Mouse (Mus musculus) intestine, embryonic 14.5 days (tissue): Measurements from ENCODE around the gene Vwa3b. TPM values are rescaled to one million over a fixed set of nuclear protein-coding genes. Genes with fewer than 3 reads are reported as not detected.
A peak's percentile ranks its signal among the peaks of the same experiment; 100 is the strongest.

Source experiments
- ATAC-seq: fragments of 200-750 bp; cut with Nextera tagmentation; replicated peaks from 2 replicates; pipeline ENCODE4 v1.8.0; 2017; ENCODE audit warnings: low read depth, moderate number of reproducible peaks, moderate TSS enrichment, moderate library complexity; ENCODE audit not compliant: low FRiP score, low TSS enrichment
- DNase-seq: peaks from one replicate; pipeline ENCODE4 v3.0.0-alpha.2; 2018; ENCODE audit warnings: low spot score
- H3K27ac ChIP-seq: fragments of 300-500 bp; sonication (generic); 2 replicates; pipeline ENCODE4 v1.5.1; 2014; ENCODE audit warnings: low read depth, mild to moderate bottlenecking, control low read depth
- H3K27me3 ChIP-seq: fragments of 300-500 bp; sonication (generic); replicated peaks from 2 replicates; pipeline ENCODE4 v1.6.1; 2014; ENCODE audit warnings: low read length, control low read depth; ENCODE audit not compliant: control insufficient read depth, insufficient read depth
- H3K36me3 ChIP-seq: fragments of 300-500 bp; sonication (generic); 2 replicates; pipeline ENCODE4 v1.6.1; 2014; ENCODE audit warnings: low read length, control low read depth; ENCODE audit not compliant: control insufficient read depth, insufficient read depth
- H3K4me1 ChIP-seq: fragments of 300-500 bp; sonication (generic); replicated peaks from 2 replicates; pipeline ENCODE4 v1.6.1; 2014; ENCODE audit warnings: low read length, control low read depth, mixed read lengths; ENCODE audit not compliant: control insufficient read depth, insufficient read depth
- H3K4me2 ChIP-seq: fragments of 300-500 bp; sonication (generic); 2 replicates; pipeline ENCODE4 v1.6.1; 2014; ENCODE audit warnings: low read length
- H3K4me3 ChIP-seq: fragments of 300-500 bp; sonication (generic); 2 replicates; pipeline ENCODE4 v1.5.1; 2014; ENCODE audit warnings: low read depth, low read length, control low read depth, mixed read lengths
- H3K9ac ChIP-seq: fragments of 300-500 bp; sonication (generic); 2 replicates; pipeline ENCODE4 v1.6.1; 2014; ENCODE audit warnings: mild to moderate bottlenecking, low read length
- H3K9me3 ChIP-seq: fragments of 300-500 bp; sonication (generic); 2 replicates; pipeline ENCODE4 v1.6.1; 2016; ENCODE audit warnings: low read length, control low read depth; ENCODE audit not compliant: control insufficient read depth
- WGBS: fragments of 180-500 bp; shearing (Covaris S2); extraction: QIAGEN DNeasy Blood & Tissue Kit; methylation state at CpG from one replicate; pipeline ENCODE4 v1.1.7; 2014; 5-methylcytosine and 5-hydroxymethylcytosine counted together
- polyA plus RNA-seq: library from polyadenylated mRNA; unstranded; fragments of >200 nt; fragmentation: Nextera tagmentation; extraction: Ambion mirVana; gene quantifications from 2 replicates; pipeline ENCODE4 v1.2.1, GENCODE M21; 2014

Vwa3b gene
- polyA plus RNA-seq, 1 experiment from 2014 or later: 2.8 TPM

GRCm38 (mm10) chr1:37219593-37219992, 193.2 kb downstream of the Vwa3b start:
- H3K27ac ChIP-seq: peak overlapping the region; percentile 36; the same call in 1 of the 2 replicates
- ATAC-seq (no peak), DNase-seq (no peak)
- H3K36me3 ChIP-seq: no peaks in the 10 kb centered on the region
- no peak overlapping the region for H3K4me3 ChIP-seq
- H3K9me3 ChIP-seq: no peaks in the 10 kb centered on the region
- 86% methylated on average over 5 of the region's 5 CpGs for WGBS
- H3K4me1 ChIP-seq: peaks cover 14% of the 10 kb centered on the region; the same call in 1 of the 2 replicates
- H3K9ac ChIP-seq: no peak overlapping the region
- no peaks in the 10 kb centered on the region for H3K27me3 ChIP-seq
- no peak overlapping the region for H3K4me2 ChIP-seq

GRCm38 (mm10) chr1:37220134-37220907, 193.9 kb downstream of the Vwa3b start:
- no peak overlapping the region for H3K4me3 ChIP-seq
- peak; percentile 76 for DNase-seq
- no peak overlapping the region for H3K9ac ChIP-seq
- WGBS: 25% methylated on average over 6 of the region's 6 CpGs
- H3K27me3 ChIP-seq: no peaks in the 10 kb centered on the region
- H3K4me1 ChIP-seq: peaks cover 14% of the 10 kb centered on the region; the same call in 1 of the 2 replicates
- peak overlapping the region; percentile 51; the same call in 1 of the 2 replicates for H3K27ac ChIP-seq
- peak; percentile 80 for ATAC-seq
- no peaks in the 10 kb centered on the region for H3K9me3 ChIP-seq
- no peak overlapping the region for H3K4me2 ChIP-seq
- no peaks in the 10 kb centered on the region for H3K36me3 ChIP-seq

- WGBS: 13% methylated on average over 7 of the region's 7 CpGs
- Histone ChIP-seq H3K9me3 (no peaks in the 10 kb centered on the region), H3K4me1 (peaks cover 14% of the 10 kb centered on the region; the same call in 1 of the 2 replicates), H3K4me3 (no peak overlapping the region), H3K27me3 (no peaks in the 10 kb centered on the region), H3K4me2 (no peak overlapping the region), H3K36me3 (no peaks in the 10 kb centered on the region), H3K27ac (peak overlapping the region; percentile 64), H3K9ac (no peak overlapping the region)
- DNase-seq (no peak), ATAC-seq (peak; percentile 63)
Observed at GRCm38 (mm10) chr1:37222002-37222401, 195.6 kb downstream of the Vwa3b start.

DNA sequence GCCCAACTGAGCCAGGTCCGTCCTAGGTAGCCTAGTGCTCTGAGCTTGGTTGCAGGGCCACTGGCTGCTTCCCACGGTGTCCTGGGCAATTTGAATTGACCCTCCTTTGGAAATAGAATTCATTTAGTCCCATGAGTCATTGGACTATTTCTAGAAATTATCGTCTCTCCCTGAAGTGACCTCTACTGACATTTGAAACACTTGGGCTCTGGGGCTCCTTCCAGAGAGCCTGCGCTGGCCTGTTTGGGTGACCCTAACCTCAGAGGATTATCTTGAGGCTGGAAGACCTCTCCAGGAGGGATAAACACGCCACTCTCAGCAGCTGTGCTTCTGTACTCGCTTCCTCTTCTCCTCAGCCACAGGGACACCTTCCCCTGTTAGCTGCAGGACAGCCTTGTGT, 204.0 kb downstream of the Vwa3b start:
- Histone ChIP-seq H3K4me2 (no peak overlapping the region), H3K27me3 (no peaks in the 10 kb centered on the region), H3K9ac (no peak overlapping the region), H3K36me3 (no peaks in the 10 kb centered on the region), H3K9me3 (0 out of 2 replicates have a peak, but pooled peaks cover 3% of the 10 kb centered on the region), H3K4me3 (no peak overlapping the region), H3K27ac (peak overlapping the region; percentile 20; the same call in 1 of the 2 replicates), H3K4me1 (peaks cover 4% of the 10 kb centered on the region; the same call in 1 of the 2 replicates)
- no peak for DNase-seq
- 44% methylated on average over 6 of the region's 6 CpGs for WGBS
- ATAC-seq: no peak

GRCm38 (mm10) chr1:37231295-37231701, 204.9 kb downstream of the Vwa3b start:
- 0 out of 2 replicates have a peak, but pooled peaks cover 3% of the 10 kb centered on the region for H3K9me3 ChIP-seq
- H3K9ac ChIP-seq: no peak overlapping the region
- no peaks in the 10 kb centered on the region for H3K36me3 ChIP-seq
- H3K4me3 ChIP-seq: no peak overlapping the region
- DNase-seq (no peak), ATAC-seq (peak; percentile 82)
- peaks cover 4% of the 10 kb centered on the region; the same call in 1 of the 2 replicates for H3K4me1 ChIP-seq
- WGBS: 26% methylated on average over 6 of the region's 6 CpGs
- H3K27me3 ChIP-seq: no peaks in the 10 kb centered on the region
- 0 out of 2 replicates have a peak overlapping the region, but pooled peaks have one; percentile 0 for H3K4me2 ChIP-seq
- peak overlapping the region; percentile 20; the same call in 1 of the 2 replicates for H3K27ac ChIP-seq

Other genes with a start within 250 kb of the Vwa3b start
- 28.2 and 28.6 TPM in 2 replicates for gene Tmem131, start 82.9 kb upstream of the Vwa3b start, polyA plus RNA-seq
- 0.09 and 0.26 TPM in 2 replicates for gene Cnga3, start 187.8 kb downstream of the Vwa3b start, polyA plus RNA-seq